Mouse (Mus musculus) liver, embryonic 14.5 days (tissue): ENCODE measurements around the gene Acp4.

Experiments used
- CTCF ChIP-seq: IDR thresholded peaks from 2 replicates; pipeline ENCODE4 v1.5.1; 2016; ENCODE audit warnings: antibody characterized with exemption, low read depth, control low read depth
- EP300 ChIP-seq: IDR thresholded peaks from 2 replicates; pipeline ENCODE4 v1.6.1; 2016; ENCODE audit warnings: antibody characterized with exemption, low read depth

DNA sequence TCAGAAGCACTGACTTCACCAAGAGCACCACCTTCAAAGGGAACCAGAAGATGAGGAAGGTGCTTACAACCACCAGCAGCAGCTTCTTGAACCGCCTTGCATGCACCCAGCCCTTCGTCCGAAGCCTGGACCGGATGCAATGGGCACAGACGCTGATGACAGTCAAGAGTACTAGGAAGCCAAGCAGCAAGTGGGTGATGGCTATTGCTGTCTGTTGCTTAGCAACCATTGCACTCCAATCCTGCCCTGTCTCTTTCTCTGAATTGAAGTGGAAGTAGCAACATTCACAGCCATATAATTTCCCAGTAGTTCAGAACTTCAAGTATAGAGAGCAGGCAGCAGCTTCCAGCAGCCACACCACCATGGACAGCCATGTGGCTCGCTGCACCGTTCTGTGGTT is 24.4 kb upstream of the Acp4 start:
- TF ChIP-seq CTCF, result no peak
- TF ChIP-seq EP300, result no peak
